Mouse (Mus musculus) kidney, embryonic 16.5 days (tissue): ENCODE measurements at regions not wholly inside any gene's neighbourhood (a gene's known extent, or its start where the extent isn't known, plus 50 kb on each side); places are given as distances from the start of the nearest gene placed in this dataset.

ENCODE experiments used
- ATAC-seq: fragments of 200-750 bp; cut with Nextera tagmentation; 2 replicates; pipeline ENCODE4 v1.8.0; 2017; ENCODE audit warnings: moderate TSS enrichment; ENCODE audit not compliant: low FRiP score, low TSS enrichment
- H3K27ac ChIP-seq: fragments of 300-500 bp; sonication (generic); 2 replicates; pipeline ENCODE4 v1.5.1; 2014; ENCODE audit warnings: low read length
- H3K27me3 ChIP-seq: fragments of 300-500 bp; sonication (generic); 2 replicates; pipeline ENCODE4 v1.6.1; 2014; ENCODE audit warnings: low read length, control low read depth, mixed read lengths; ENCODE audit not compliant: insufficient read depth
- H3K36me3 ChIP-seq: fragments of 300-500 bp; sonication (generic); 2 replicates; pipeline ENCODE4 v1.6.1; 2014; ENCODE audit warnings: low read length, control low read depth, mixed read lengths; ENCODE audit not compliant: insufficient read depth
- H3K4me1 ChIP-seq: fragments of 300-500 bp; sonication (generic); 2 replicates; pipeline ENCODE4 v1.6.1; 2014; ENCODE audit warnings: low read length, control low read depth, mixed read lengths; ENCODE audit not compliant: insufficient read depth
- H3K4me2 ChIP-seq: fragments of 300-500 bp; sonication (generic); replicated peaks from 2 replicates; pipeline ENCODE4 v1.6.1; 2014; ENCODE audit warnings: low read depth, low read length
- H3K4me3 ChIP-seq: fragments of 300-500 bp; sonication (generic); 2 replicates; pipeline ENCODE4 v1.5.1; 2014; ENCODE audit warnings: mild to moderate bottlenecking, low read length
- H3K9ac ChIP-seq: fragments of 300-500 bp; sonication (generic); replicated peaks from 2 replicates; pipeline ENCODE4 v1.6.1; 2014; ENCODE audit warnings: low read length
- H3K9me3 ChIP-seq: fragments of 300-500 bp; sonication (generic); 2 replicates; pipeline ENCODE4 v1.6.1; 2016; ENCODE audit warnings: low read length, control low read depth
- WGBS: fragments of 180-500 bp; shearing (Covaris S2); extraction: QIAGEN DNeasy Blood & Tissue Kit; methylation state at CpG from one replicate; pipeline ENCODE4 v1.1.7; 2014; 5-methylcytosine and 5-hydroxymethylcytosine counted together

- Histone ChIP-seq H3K9ac (no peak overlapping the region), H3K4me3 (no peak overlapping the region), H3K27ac (no peak overlapping the region), H3K9me3 (no peaks in the 10 kb centered on the region), H3K27me3 (no peaks in the 10 kb centered on the region), H3K4me1 (no peaks in the 10 kb centered on the region), H3K4me2 (no peak overlapping the region), H3K36me3 (no peaks in the 10 kb centered on the region)
- 78% methylated on average over 5 of the region's 5 CpGs for WGBS
- ATAC-seq = no peak
Observed at GRCm38 (mm10) chr16:86578281-86578680, 676.7 kb upstream of the Adamts5 start.

- Histone ChIP-seq H3K27me3 (no peaks in the 10 kb centered on the region), H3K4me3 (no peak overlapping the region), H3K4me1 (no peaks in the 10 kb centered on the region), H3K36me3 (no peaks in the 10 kb centered on the region), H3K9ac (no peak overlapping the region), H3K27ac (no peak overlapping the region), H3K4me2 (no peak overlapping the region), H3K9me3 (no peaks in the 10 kb centered on the region)
- 68% methylated on average over 4 of the region's 4 CpGs for WGBS
- no peak for ATAC-seq
Observed at GRCm38 (mm10) chr16:86547465-86548043, 645.9 kb upstream of the Adamts5 start.

- ATAC-seq = no peak
- Histone ChIP-seq H3K9ac (no peak overlapping the region), H3K27me3 (no peaks in the 10 kb centered on the region), H3K4me3 (no peak overlapping the region), H3K27ac (no peak overlapping the region), H3K9me3 (no peaks in the 10 kb centered on the region), H3K4me1 (no peaks in the 10 kb centered on the region), H3K36me3 (no peaks in the 10 kb centered on the region), H3K4me2 (no peak overlapping the region)
- 80% methylated on average over 3 of the region's 3 CpGs for WGBS
Observed at GRCm38 (mm10) chr16:86546905-86547304, 645.3 kb upstream of the Adamts5 start.

- Histone ChIP-seq H3K27me3 (no peaks in the 10 kb centered on the region), H3K4me1 (no peaks in the 10 kb centered on the region), H3K27ac (no peak overlapping the region), H3K9me3 (no peaks in the 10 kb centered on the region), H3K4me3 (no peak overlapping the region), H3K4me2 (no peak overlapping the region), H3K36me3 (no peaks in the 10 kb centered on the region), H3K9ac (no peak overlapping the region)
- no peak for ATAC-seq
- WGBS = 60% methylated on average over 1 of the region's 1 CpGs
Observed at GRCm38 (mm10) chr16:86544121-86544520, 642.5 kb upstream of the Adamts5 start.

GRCm38 (mm10) chr16:86536479-86536878 lies 634.9 kb upstream of the Adamts5 start:
- 69% methylated on average over 5 of the region's 5 CpGs for WGBS
- H3K9me3 ChIP-seq = no peaks in the 10 kb centered on the region
- H3K4me2 ChIP-seq = no peak overlapping the region
- H3K27me3 ChIP-seq = no peaks in the 10 kb centered on the region
- no peaks in the 10 kb centered on the region for H3K4me1 ChIP-seq
- no peak overlapping the region for H3K9ac ChIP-seq
- no peaks in the 10 kb centered on the region for H3K36me3 ChIP-seq
- no peak for ATAC-seq
- no peak overlapping the region for H3K4me3 ChIP-seq
- H3K27ac ChIP-seq = no peak overlapping the region

- ATAC-seq = peak; percentile 9; the same call in 1 of the 2 replicates
- Histone ChIP-seq H3K9ac (no peak overlapping the region), H3K4me1 (no peaks in the 10 kb centered on the region), H3K36me3 (no peaks in the 10 kb centered on the region), H3K27me3 (no peaks in the 10 kb centered on the region), H3K4me3 (no peak overlapping the region), H3K9me3 (no peaks in the 10 kb centered on the region), H3K4me2 (no peak overlapping the region), H3K27ac (no peak overlapping the region)
- WGBS = 84% methylated on average over 3 of the region's 3 CpGs
Observed at GRCm38 (mm10) chr16:86524135-86524534, 622.5 kb upstream of the Adamts5 start.

GRCm38 (mm10) chr16:86516935-86517334 lies 615.3 kb upstream of the Adamts5 start:
- Histone ChIP-seq H3K27me3 (no peaks in the 10 kb centered on the region), H3K4me1 (no peaks in the 10 kb centered on the region), H3K27ac (no peak overlapping the region), H3K4me3 (no peak overlapping the region), H3K9me3 (no peaks in the 10 kb centered on the region), H3K4me2 (no peak overlapping the region), H3K36me3 (no peaks in the 10 kb centered on the region), H3K9ac (no peak overlapping the region)
- no peak for ATAC-seq
- 44% methylated on average over 1 of the region's 1 CpGs for WGBS

GRCm38 (mm10) chr16:86516144-86516543 lies 614.5 kb upstream of the Adamts5 start:
- no peak overlapping the region for H3K4me3 ChIP-seq
- H3K4me1 ChIP-seq = no peaks in the 10 kb centered on the region
- H3K9me3 ChIP-seq = no peaks in the 10 kb centered on the region
- H3K9ac ChIP-seq = no peak overlapping the region
- no peak for ATAC-seq
- no peaks in the 10 kb centered on the region for H3K27me3 ChIP-seq
- no peak overlapping the region for H3K27ac ChIP-seq
- H3K36me3 ChIP-seq = no peaks in the 10 kb centered on the region
- 69% methylated on average over 3 of the region's 3 CpGs for WGBS
- H3K4me2 ChIP-seq = no peak overlapping the region

GRCm38 (mm10) chr16:86501074-86501952 lies 599.7 kb upstream of the Adamts5 start:
- no peak for ATAC-seq
- 64% methylated on average over 3 of the region's 3 CpGs for WGBS
- no peak overlapping the region for H3K27ac ChIP-seq

GRCm38 (mm10) chr16:86475145-86475544 lies 573.5 kb upstream of the Adamts5 start:
- Histone ChIP-seq H3K36me3 (no peaks in the 10 kb centered on the region), H3K9me3 (no peaks in the 10 kb centered on the region), H3K9ac (no peak overlapping the region), H3K4me2 (no peak overlapping the region), H3K27me3 (no peaks in the 10 kb centered on the region), H3K4me3 (no peak overlapping the region), H3K27ac (no peak overlapping the region), H3K4me1 (no peaks in the 10 kb centered on the region)
- WGBS = 79% methylated on average over 1 of the region's 1 CpGs
- ATAC-seq = no peak

More at GRCm38 (mm10) chr16:86501074-86501952, 599.7 kb upstream of the Adamts5 start:
- H3K4me3 ChIP-seq = no peak overlapping the region
- H3K36me3 ChIP-seq = no peaks in the 10 kb centered on the region
- H3K4me1 ChIP-seq = no peaks in the 10 kb centered on the region
- no peaks in the 10 kb centered on the region for H3K9me3 ChIP-seq
- H3K4me2 ChIP-seq = no peak overlapping the region
- H3K9ac ChIP-seq = no peak overlapping the region
- H3K27me3 ChIP-seq = no peaks in the 10 kb centered on the region
